Mouse (Mus musculus) heart, embryonic 12.5 days (tissue): ENCODE measurements around the gene Mas1. TPM values are rescaled to one million over a fixed set of nuclear protein-coding genes. Genes with fewer than 3 reads are reported as not detected.
"Not testable (repeated sequence)": the region's sequence is repeated elsewhere in the genome, so short reads cannot be mapped to it uniquely, and the experiment has no call there.

Experiments used
- ATAC-seq: fragments of 200-750 bp; cut with Nextera tagmentation; 2 replicates; pipeline ENCODE4 v1.8.0; 2017; ENCODE audit warnings: moderate TSS enrichment, moderate library complexity; ENCODE audit not compliant: insufficient number of reproducible peaks, low FRiP score
- H3K27ac ChIP-seq: fragments of 300-500 bp; sonication (generic); 2 replicates; pipeline ENCODE4 v1.5.1; 2016; ENCODE audit warnings: mild to moderate bottlenecking, moderate library complexity; ENCODE audit not compliant: poor library complexity, severe bottlenecking
- H3K27me3 ChIP-seq: fragments of 300-500 bp; sonication (generic); replicated peaks from 2 replicates; pipeline ENCODE4 v1.6.1; 2016; ENCODE audit warnings: mild to moderate bottlenecking, moderate library complexity
- H3K36me3 ChIP-seq: fragments of 300-500 bp; sonication (generic); 2 replicates; pipeline ENCODE4 v1.6.1; 2016; ENCODE audit warnings: mild to moderate bottlenecking, moderate library complexity
- H3K4me1 ChIP-seq: fragments of 300-500 bp; sonication (generic); replicated peaks from 2 replicates; pipeline ENCODE4 v1.6.1; 2016; ENCODE audit warnings: mild to moderate bottlenecking
- H3K4me2 ChIP-seq: fragments of 300-500 bp; sonication (generic); 2 replicates; pipeline ENCODE4 v1.6.1; 2016; ENCODE audit warnings: mild to moderate bottlenecking, moderate library complexity
- H3K4me3 ChIP-seq: fragments of 300-500 bp; sonication (generic); 2 replicates; pipeline ENCODE4 v1.5.1; 2016; ENCODE audit warnings: mild to moderate bottlenecking
- H3K9ac ChIP-seq: fragments of 300-500 bp; sonication (generic); 2 replicates; pipeline ENCODE4 v1.6.1; 2016; ENCODE audit warnings: mild to moderate bottlenecking, moderate library complexity
- H3K9me3 ChIP-seq: fragments of 300-500 bp; sonication (generic); replicated peaks from 2 replicates; pipeline ENCODE4 v1.6.1; 2016; ENCODE audit warnings: mild to moderate bottlenecking, moderate library complexity
- WGBS: fragments of 180-500 bp; shearing (Covaris S2); methylation state at CpG from one replicate; pipeline ENCODE4 v1.1.7; 2016; 5-methylcytosine and 5-hydroxymethylcytosine counted together
- polyA plus RNA-seq: library from polyadenylated mRNA; unstranded; fragments of >200 nt; fragmentation: Nextera tagmentation; extraction: Ambion mirVana; gene quantifications from 2 replicates; pipeline ENCODE4 v1.2.1, GENCODE M21; 2016

Mas1 gene
- polyA plus RNA-seq, 1 experiment from 2014 or later, result 1.1 TPM

- peaks cover 46% of the 10 kb centered on the region for H3K36me3 ChIP-seq
- no peak for ATAC-seq
These were observed 35.7 kb upstream of the Mas1 start for GRCm38 (mm10) chr17:12903372-12904333.

DNA sequence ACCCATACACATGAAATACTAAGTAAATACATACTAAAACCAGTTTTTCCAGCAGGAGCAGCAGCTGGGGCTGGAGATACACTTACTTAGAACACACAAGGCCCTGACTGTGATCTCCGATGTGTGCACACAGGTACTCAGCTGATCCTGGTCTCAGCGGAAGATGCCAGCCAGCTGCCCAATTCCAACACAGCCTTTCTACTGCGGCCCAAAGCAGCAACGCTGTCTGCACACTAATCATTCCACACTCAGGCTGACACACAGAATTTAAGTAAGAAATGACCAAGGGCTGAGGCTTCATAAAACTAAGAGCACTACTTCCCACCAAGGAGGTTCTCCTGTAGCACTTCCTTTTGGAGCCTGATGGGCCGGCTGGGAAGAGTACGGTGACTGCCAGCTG, 34.3 kb upstream of the Mas1 start:
- 94% methylated on average over 6 of the region's 6 CpGs for WGBS
- no peak overlapping the region for H3K4me2 ChIP-seq
- no peaks in the 10 kb centered on the region for H3K9me3 ChIP-seq
- no peak overlapping the region for H3K9ac ChIP-seq
- H3K4me3 ChIP-seq, result no peak overlapping the region
- H3K27ac ChIP-seq, result no peak overlapping the region
- peaks cover 49% of the 10 kb centered on the region for H3K36me3 ChIP-seq
- no peaks in the 10 kb centered on the region for H3K4me1 ChIP-seq
- no peak for ATAC-seq
- H3K27me3 ChIP-seq, result no peaks in the 10 kb centered on the region

More at GRCm38 (mm10) chr17:12903372-12904333, 35.7 kb upstream of the Mas1 start:
- no peaks in the 10 kb centered on the region for H3K9me3 ChIP-seq
- WGBS, result 70% methylated on average over 11 of the region's 12 CpGs
- H3K4me3 ChIP-seq, result no peak overlapping the region
- H3K27ac ChIP-seq, result no peak overlapping the region
- no peaks in the 10 kb centered on the region for H3K4me1 ChIP-seq
- H3K9ac ChIP-seq, result no peak overlapping the region
- H3K27me3 ChIP-seq, result no peaks in the 10 kb centered on the region
- H3K4me2 ChIP-seq, result no peak overlapping the region

GRCm38 (mm10) chr17:12898607-12899006, 30.7 kb upstream of the Mas1 start:
- not testable (repeated sequence) for H3K9me3 ChIP-seq, H3K4me3 ChIP-seq, H3K9ac ChIP-seq, H3K4me2 ChIP-seq, H3K4me1 ChIP-seq, ATAC-seq, H3K27me3 ChIP-seq, H3K27ac ChIP-seq
- 42% methylated on average over 2 of the region's 2 CpGs for WGBS
- H3K36me3 ChIP-seq, result peaks cover 59% of the 10 kb centered on the region

GRCm38 (mm10) chr17:12897674-12898073, 29.7 kb upstream of the Mas1 start:
- ATAC-seq, result no peak
- H3K9ac ChIP-seq, result no peak overlapping the region

GRCm38 (mm10) chr17:12892033-12892432, 24.1 kb upstream of the Mas1 start:
- no peak overlapping the region for H3K4me3 ChIP-seq
- H3K27ac ChIP-seq, result no peak overlapping the region
- peaks cover 31% of the 10 kb centered on the region for H3K36me3 ChIP-seq
- no peak for ATAC-seq
- H3K9ac ChIP-seq, result no peak overlapping the region
- H3K27me3 ChIP-seq, result no peaks in the 10 kb centered on the region
- H3K4me1 ChIP-seq, result peaks cover 12% of the 10 kb centered on the region
- 76% methylated on average over 9 of the region's 9 CpGs for WGBS
- H3K9me3 ChIP-seq, result no peaks in the 10 kb centered on the region
- H3K4me2 ChIP-seq, result no peak overlapping the region

More at GRCm38 (mm10) chr17:12897674-12898073, 29.7 kb upstream of the Mas1 start:
- Histone ChIP-seq H3K4me2 (no peak overlapping the region), H3K27me3 (no peaks in the 10 kb centered on the region), H3K4me1 (no peaks in the 10 kb centered on the region), H3K4me3 (no peak overlapping the region), H3K9me3 (no peaks in the 10 kb centered on the region), H3K27ac (no peak overlapping the region), H3K36me3 (peaks cover 53% of the 10 kb centered on the region)
- 87% methylated on average over 5 of the region's 5 CpGs for WGBS

DNA sequence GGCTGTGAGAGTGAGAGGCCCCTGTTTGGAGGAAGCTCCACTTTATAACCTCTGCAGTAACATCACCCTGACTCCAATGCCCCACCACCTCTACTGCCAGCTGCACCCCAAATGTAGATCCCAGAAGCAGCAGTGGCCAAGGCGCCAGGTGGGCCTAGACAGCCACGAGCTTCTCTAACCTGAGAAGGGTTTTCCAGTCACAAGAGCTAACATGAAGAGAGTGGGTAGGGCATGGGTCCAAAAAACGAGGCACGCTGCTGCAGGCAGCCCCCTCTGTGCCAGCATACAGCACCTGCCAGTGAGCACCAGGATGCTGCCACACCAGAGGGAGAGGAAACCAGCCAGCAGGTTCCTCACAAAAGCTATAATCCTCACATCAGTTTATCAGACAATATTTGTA, 23.1 kb upstream of the Mas1 start:
- H3K27ac ChIP-seq, result no peak overlapping the region
- H3K9me3 ChIP-seq, result no peaks in the 10 kb centered on the region
- no peak overlapping the region for H3K4me3 ChIP-seq
- H3K4me1 ChIP-seq, result peaks cover 18% of the 10 kb centered on the region
- 83% methylated on average over 4 of the region's 4 CpGs for WGBS
- ATAC-seq, result no peak
- H3K4me2 ChIP-seq, result no peak overlapping the region
- no peaks in the 10 kb centered on the region for H3K27me3 ChIP-seq
- peaks cover 23% of the 10 kb centered on the region for H3K36me3 ChIP-seq
- H3K9ac ChIP-seq, result no peak overlapping the region

- Histone ChIP-seq H3K9ac (no peak overlapping the region), H3K4me2 (no peak overlapping the region), H3K4me3 (no peak overlapping the region), H3K9me3 (no peaks in the 10 kb centered on the region), H3K27me3 (no peaks in the 10 kb centered on the region), H3K4me1 (peaks cover 18% of the 10 kb centered on the region), H3K36me3 (peaks cover 6% of the 10 kb centered on the region; the same call in 1 of the 2 replicates), H3K27ac (no peak overlapping the region)
- WGBS, result 73% methylated on average over 15 of the region's 15 CpGs
- no peak for ATAC-seq
These were observed 19.3 kb upstream of the Mas1 start for GRCm38 (mm10) chr17:12887021-12887775.

- Histone ChIP-seq H3K9me3 (no peaks in the 10 kb centered on the region), H3K4me1 (peaks cover 12% of the 10 kb centered on the region), H3K27me3 (no peaks in the 10 kb centered on the region), H3K9ac (no peak overlapping the region), H3K4me3 (no peak overlapping the region), H3K27ac (no peak overlapping the region), H3K4me2 (no peak overlapping the region), H3K36me3 (peaks cover 6% of the 10 kb centered on the region; the same call in 1 of the 2 replicates)
- no peak for ATAC-seq
- WGBS, result 43% methylated on average over 6 of the region's 6 CpGs
These were observed 18.7 kb upstream of the Mas1 start for GRCm38 (mm10) chr17:12886620-12887019.

GRCm38 (mm10) chr17:12881216-12881615, 13.3 kb upstream of the Mas1 start:
- H3K9ac ChIP-seq, result no peak overlapping the region
- no peaks in the 10 kb centered on the region for H3K9me3 ChIP-seq
- ATAC-seq, result no peak
- WGBS, result 95% methylated on average over 1 of the region's 1 CpGs
- no peak overlapping the region for H3K27ac ChIP-seq
- no peaks in the 10 kb centered on the region for H3K36me3 ChIP-seq
- H3K4me3 ChIP-seq, result no peak overlapping the region
- H3K4me2 ChIP-seq, result no peak overlapping the region
- no peaks in the 10 kb centered on the region for H3K27me3 ChIP-seq
- H3K4me1 ChIP-seq, result no peaks in the 10 kb centered on the region

DNA sequence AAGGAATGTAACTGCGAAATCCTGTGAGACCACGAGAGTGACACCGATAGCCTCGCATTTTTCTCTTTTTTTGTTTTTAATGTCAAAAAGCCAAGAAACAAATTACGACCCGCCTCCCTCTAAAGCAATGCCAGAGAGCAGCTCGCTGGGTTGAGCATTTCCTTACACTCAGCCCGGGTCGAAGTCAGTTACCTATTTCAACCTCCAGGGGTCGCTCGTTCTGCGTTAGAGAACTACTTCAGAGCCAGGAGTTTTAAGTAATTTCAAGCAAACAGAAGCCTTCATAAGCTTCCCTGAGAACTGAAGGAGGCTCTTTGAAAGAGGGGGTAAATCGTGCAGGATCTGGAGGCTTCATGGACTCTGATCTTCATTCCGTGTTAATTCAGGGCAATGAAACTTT, 12.2 kb upstream of the Mas1 start:
- Histone ChIP-seq H3K4me3 (peak overlapping the region; percentile 24), H3K4me2 (peak overlapping the region; percentile 64), H3K36me3 (no peaks in the 10 kb centered on the region), H3K4me1 (no peaks in the 10 kb centered on the region), H3K27ac (no peak overlapping the region), H3K27me3 (no peaks in the 10 kb centered on the region), H3K9ac (0 out of 2 replicates have a peak overlapping the region, but pooled peaks have one; percentile 52), H3K9me3 (no peaks in the 10 kb centered on the region)
- no peak for ATAC-seq
- 2% methylated on average over 14 of the region's 14 CpGs for WGBS

GRCm38 (mm10) chr17:12875734-12876133, 7.8 kb upstream of the Mas1 start, which contains the start of gene Mrgprh:
TSS of gene Mrgprh (plus strand) at chr17:12876034.
- ATAC-seq, result no peak
- H3K36me3 ChIP-seq, result no peaks in the 10 kb centered on the region
- 72% methylated on average over 5 of the region's 5 CpGs for WGBS
- H3K27ac ChIP-seq, result no peak within 1 kb of the TSS
- peaks cover 3% of the 10 kb centered on the region for H3K4me1 ChIP-seq
- H3K27me3 ChIP-seq, result peaks cover 21% of the 10 kb centered on the region; the same call in 1 of the 2 replicates
- no peak within 1 kb of the TSS for H3K4me3 ChIP-seq
- no peak within 1 kb of the TSS for H3K4me2 ChIP-seq
- H3K9ac ChIP-seq, result no peak within 1 kb of the TSS
- no peaks in the 10 kb centered on the region for H3K9me3 ChIP-seq
